Mouse (Mus musculus) erythroblast, embryonic 14.5 days (primary cell): Measurements from ENCODE around the gene Wfdc6b.
"Not testable (repeated sequence)": the region's sequence is repeated elsewhere in the genome, so short reads cannot be mapped to it uniquely, and the experiment has no call there.

Source experiments
- GATA1 ChIP-seq: IDR thresholded peaks from 2 replicates; pipeline ENCODE4 v1.6.1; 2012; ENCODE audit warnings: low read length, inconsistent platforms, mixed read lengths
- TAL1 ChIP-seq: IDR thresholded peaks from 3 replicates; pipeline ENCODE4 v1.6.1; 2012; ENCODE audit warnings: low read length, inconsistent platforms, mixed read lengths

GRCm38 (mm10) chr2:164613471-164613870 lies at the start of gene Wfdc6b, which contains the start of gene Wfdc8:
- not testable (repeated sequence) for TF ChIP-seq GATA1, TAL1
